Mouse (Mus musculus): ENCODE results near the gene Cers1. TPM values are rescaled to one million over a fixed set of nuclear protein-coding genes. Genes with fewer than 3 reads are reported as not detected.

The Cers1 gene
- polyA plus RNA-seq, 1 experiment from 2014 or later: 3.6 TPM

DNA sequence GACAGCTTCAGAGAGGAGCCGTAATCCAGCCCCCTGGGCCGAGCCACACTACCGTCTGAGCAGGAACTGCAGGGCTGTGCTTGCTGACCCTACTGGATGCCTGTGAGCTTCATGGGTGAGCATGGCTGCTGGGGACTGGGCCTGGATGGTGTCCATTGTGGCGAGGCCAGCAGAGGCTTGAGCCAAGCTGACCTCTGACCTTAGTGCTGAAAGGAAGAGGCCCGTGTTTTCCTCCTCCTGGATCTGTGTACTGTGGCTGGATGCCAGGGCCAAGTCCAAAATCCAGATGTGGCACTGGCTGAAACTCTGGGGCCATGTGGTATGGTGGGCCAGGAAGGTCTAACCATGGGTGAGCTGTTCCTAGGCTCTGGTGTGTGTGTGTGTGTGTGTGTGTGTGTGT lies 48.5 kb downstream of the Cers1 start:
- no peak overlapping the region for H3K9ac ChIP-seq
- no peaks in the 10 kb centered on the region for H3K27me3 ChIP-seq (ENCODE audit: insufficient read depth, low read length)
- H3K27ac ChIP-seq (ENCODE audit: low read depth): no peak overlapping the region
- TF ChIP-seq CTCF (IDR thresholded peaks at IDR 0.05; ENCODE audit: low read depth): no peak
- no peak overlapping the region for H3K4me3 ChIP-seq (ENCODE audit: low read depth, low read length)
- no peaks in the 10 kb centered on the region for H3K36me3 ChIP-seq (ENCODE audit: insufficient read depth)
- H3K9me3 ChIP-seq (ENCODE audit: low read depth, low read length): no peaks in the 10 kb centered on the region
- no peak overlapping the region for H3K4me2 ChIP-seq
- no peak for ATAC-seq (ENCODE audit: insufficient read depth)
- peaks cover 4% of the 10 kb centered on the region; the same call in 1 of the 2 replicates for H3K4me1 ChIP-seq (ENCODE audit: insufficient read depth)
- peak; percentile 47 for DNase-seq
- WGBS: 30% methylated on average over 5 of the region's 5 CpGs

DNA sequence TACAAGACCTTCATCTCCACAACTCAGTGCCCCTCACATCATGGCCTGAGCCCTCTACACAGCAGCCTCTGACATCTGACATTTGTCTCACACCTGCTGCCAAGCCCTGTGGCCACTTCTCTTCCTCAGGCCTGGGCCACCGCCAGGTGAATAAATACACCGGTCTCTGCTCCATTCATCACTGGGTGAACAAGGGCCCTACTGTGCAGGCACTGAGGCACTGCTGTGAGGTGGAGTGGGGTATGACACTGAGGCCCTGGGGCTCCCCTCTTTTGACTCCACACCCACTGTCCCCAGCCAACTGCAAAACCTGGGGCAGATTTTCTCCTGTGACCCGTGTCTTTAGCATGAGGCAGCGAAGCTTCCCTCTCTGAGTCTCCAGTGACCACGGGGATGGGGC lies 51.0 kb downstream of the Cers1 start:
- 0 out of 2 replicates have a peak overlapping the region, but pooled peaks have one; percentile 43 for H3K27ac ChIP-seq (ENCODE audit: low read depth)
- TF ChIP-seq CTCF (IDR thresholded peaks at IDR 0.05; ENCODE audit: low read depth): no peak
- 53% methylated on average over 5 of the region's 5 CpGs for WGBS
- DNase-seq (peak; percentile 50), ATAC-seq (ENCODE audit: insufficient read depth) (peak; percentile 77)
- no peak overlapping the region for H3K4me2 ChIP-seq
- no peak overlapping the region for H3K9ac ChIP-seq
- no peaks in the 10 kb centered on the region for H3K9me3 ChIP-seq (ENCODE audit: low read depth, low read length)
- no peaks in the 10 kb centered on the region for H3K36me3 ChIP-seq (ENCODE audit: insufficient read depth)
- H3K4me1 ChIP-seq (ENCODE audit: insufficient read depth): peaks cover 4% of the 10 kb centered on the region; the same call in 1 of the 2 replicates
- H3K27me3 ChIP-seq (ENCODE audit: insufficient read depth, low read length): peaks cover 3% of the 10 kb centered on the region; the same call in 1 of the 2 replicates
- no peak overlapping the region for H3K4me3 ChIP-seq (ENCODE audit: low read depth, low read length)

DNA sequence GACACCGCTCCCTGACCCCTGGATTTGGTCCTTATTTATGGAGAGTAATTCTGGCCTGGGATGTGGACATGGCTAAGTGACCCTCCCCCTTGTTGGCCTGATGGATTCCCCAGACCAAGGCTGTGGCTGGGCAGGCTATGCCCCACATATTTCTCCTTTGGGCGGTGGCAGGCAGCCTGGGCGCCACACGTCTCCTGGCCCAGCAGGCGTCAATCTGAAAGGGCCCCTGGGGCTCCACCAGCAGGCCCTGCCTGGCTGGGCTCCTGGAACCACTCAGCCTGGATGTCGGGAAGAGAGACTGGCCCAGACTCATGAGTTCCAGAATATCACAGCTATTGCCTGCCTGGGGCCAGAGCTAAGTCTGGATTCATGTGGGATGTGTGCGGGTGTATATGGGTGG lies 54.9 kb downstream of the Cers1 start:
- Histone ChIP-seq H3K27ac (ENCODE audit: low read depth) (no peak overlapping the region), H3K36me3 (ENCODE audit: insufficient read depth) (no peaks in the 10 kb centered on the region), H3K9ac (no peak overlapping the region), H3K9me3 (ENCODE audit: low read depth, low read length) (no peaks in the 10 kb centered on the region), H3K27me3 (ENCODE audit: insufficient read depth, low read length) (peaks cover 42% of the 10 kb centered on the region), H3K4me1 (ENCODE audit: insufficient read depth) (peaks cover 3% of the 10 kb centered on the region; the same call in 1 of the 2 replicates), H3K4me2 (no peak overlapping the region), H3K4me3 (ENCODE audit: low read depth, low read length) (no peak overlapping the region)
- no peak for ATAC-seq (ENCODE audit: insufficient read depth)
- 81% methylated on average over 7 of the region's 7 CpGs for WGBS
- no peak for DNase-seq
- no peak for TF ChIP-seq CTCF (IDR thresholded peaks at IDR 0.05; ENCODE audit: low read depth)

DNA sequence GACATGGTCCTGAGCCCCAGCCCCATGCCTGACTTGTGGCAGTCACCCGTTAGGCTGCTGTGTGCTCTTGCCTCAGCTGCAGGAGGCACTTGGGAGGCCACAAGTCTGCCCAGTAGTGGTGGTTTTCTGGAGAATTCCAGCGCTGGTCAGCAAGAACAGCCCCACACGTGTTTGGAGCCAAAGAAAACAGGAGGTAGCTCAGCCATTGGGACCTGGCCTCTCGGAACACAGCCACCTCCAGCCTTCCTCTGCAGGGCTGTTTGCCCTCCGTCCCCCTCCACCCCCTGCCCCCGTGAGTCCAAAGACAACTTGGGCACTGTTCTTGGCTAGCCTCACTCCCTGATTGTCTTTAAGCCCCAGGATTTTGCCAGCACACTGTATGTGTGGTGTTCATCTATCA lies 56.4 kb downstream of the Cers1 start:
- H3K4me1 ChIP-seq (ENCODE audit: insufficient read depth): peaks cover 3% of the 10 kb centered on the region; the same call in 1 of the 2 replicates
- H3K27me3 ChIP-seq (ENCODE audit: insufficient read depth, low read length): peaks cover 56% of the 10 kb centered on the region
- no peak overlapping the region for H3K9ac ChIP-seq
- no peak overlapping the region for H3K4me3 ChIP-seq (ENCODE audit: low read depth, low read length)
- 31% methylated on average over 6 of the region's 6 CpGs for WGBS
- TF ChIP-seq CTCF (IDR thresholded peaks at IDR 0.05; ENCODE audit: low read depth): no peak
- no peak overlapping the region for H3K27ac ChIP-seq (ENCODE audit: low read depth)
- H3K9me3 ChIP-seq (ENCODE audit: low read depth, low read length): no peaks in the 10 kb centered on the region
- H3K36me3 ChIP-seq (ENCODE audit: insufficient read depth): no peaks in the 10 kb centered on the region
- DNase-seq: no peak
- no peak for ATAC-seq (ENCODE audit: insufficient read depth)
- no peak overlapping the region for H3K4me2 ChIP-seq

DNA sequence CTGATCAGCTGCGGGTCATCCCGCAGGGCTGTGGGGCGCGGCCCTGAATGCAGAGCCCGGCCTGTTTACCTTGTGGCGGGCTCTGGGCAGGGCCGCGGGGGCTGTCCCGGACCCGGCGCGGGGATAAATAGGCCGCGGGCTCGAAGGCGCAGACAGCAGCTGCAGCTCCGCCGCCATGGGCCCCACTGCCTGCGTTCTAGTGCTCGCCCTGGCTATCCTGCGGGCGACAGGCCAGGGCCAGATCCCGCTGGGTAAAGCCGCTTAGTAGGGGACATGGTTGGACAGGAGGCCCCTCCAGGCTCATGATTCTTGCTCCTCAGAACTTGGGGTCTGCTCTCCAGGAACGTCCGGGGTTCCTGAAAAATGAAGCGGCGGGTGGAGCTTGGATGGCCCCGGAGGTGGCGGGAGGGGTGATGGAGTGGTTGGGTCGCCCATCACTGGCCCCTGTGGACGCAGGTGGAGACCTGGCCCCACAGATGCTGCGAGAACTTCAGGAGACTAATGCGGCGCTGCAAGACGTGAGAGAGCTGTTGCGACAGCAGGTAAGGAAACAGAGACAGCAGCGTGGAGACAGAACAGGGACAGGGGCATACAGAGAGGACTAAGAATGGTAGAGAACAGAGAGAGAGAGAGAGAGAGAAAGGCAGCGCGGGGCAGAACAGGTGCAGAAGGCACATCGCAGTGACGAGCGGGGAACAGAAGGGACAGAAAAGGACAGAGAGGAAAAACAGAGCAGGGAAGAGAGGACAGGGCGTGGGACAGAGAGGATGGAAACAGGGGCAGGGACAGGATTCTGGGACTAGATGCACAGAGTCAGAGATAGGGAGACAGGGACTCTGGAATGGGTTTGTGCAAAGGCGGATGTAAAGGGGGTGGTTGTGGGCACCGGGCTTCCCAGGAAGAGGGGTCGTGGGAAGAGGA lies 58.1 kb downstream of the Cers1 start, which contains the start of gene Comp:
Comp (plus strand) TSS at position 162 of the 921 bp plus-strand sequence.
- no peak for TF ChIP-seq CTCF (IDR thresholded peaks at IDR 0.05; ENCODE audit: low read depth)
- no peak within 1 kb of the TSS for H3K9ac ChIP-seq
- no peaks in the 10 kb centered on the region for H3K9me3 ChIP-seq (ENCODE audit: low read depth, low read length)
- no peak within 1 kb of the TSS for H3K27ac ChIP-seq (ENCODE audit: low read depth)
- no peaks in the 10 kb centered on the region for H3K36me3 ChIP-seq (ENCODE audit: insufficient read depth)
- ATAC-seq (ENCODE audit: insufficient read depth): peak; percentile 7
- peaks cover 71% of the 10 kb centered on the region for H3K27me3 ChIP-seq (ENCODE audit: insufficient read depth, low read length)
- peak within 1 kb of the TSS; percentile 38 for H3K4me3 ChIP-seq (ENCODE audit: low read depth, low read length)
- peaks cover 3% of the 10 kb centered on the region; the same call in 1 of the 2 replicates for H3K4me1 ChIP-seq (ENCODE audit: insufficient read depth)
- DNase-seq: no peak
- H3K4me2 ChIP-seq: peak within 1 kb of the TSS; percentile 63
- WGBS: 3% methylated on average over 47 of the region's 47 CpGs

DNA sequence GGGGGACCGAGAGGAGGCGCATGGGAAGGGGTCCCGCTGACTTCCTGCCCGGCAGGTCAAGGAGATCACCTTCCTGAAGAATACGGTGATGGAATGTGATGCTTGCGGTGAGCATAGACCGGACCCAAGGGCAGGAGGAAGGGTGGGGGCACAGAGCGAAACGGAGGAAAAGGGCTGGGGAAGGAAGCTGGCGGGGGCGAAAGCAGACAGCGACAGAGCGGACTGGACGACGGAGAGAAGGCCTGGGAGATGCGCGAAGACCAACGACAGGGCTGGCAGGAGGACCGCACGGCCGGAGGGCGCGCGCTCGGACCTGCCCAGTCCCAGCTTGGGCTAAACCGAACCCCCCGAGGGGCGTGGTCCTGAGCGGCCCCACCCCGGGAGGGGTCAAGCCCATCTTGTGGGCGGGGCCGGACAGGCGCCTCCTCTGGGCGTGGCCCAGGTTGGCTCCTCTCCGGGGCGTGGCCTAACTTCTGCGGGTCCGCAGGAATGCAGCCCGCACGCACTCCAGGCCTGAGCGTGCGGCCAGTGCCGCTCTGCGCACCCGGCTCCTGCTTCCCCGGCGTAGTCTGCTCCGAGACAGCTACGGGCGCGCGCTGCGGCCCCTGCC lies 58.8 kb downstream of the Cers1 start:
- Histone ChIP-seq H3K4me3 (ENCODE audit: low read depth, low read length) (peak overlapping the region; percentile 38), H3K4me2 (peak overlapping the region; percentile 63), H3K27ac (ENCODE audit: low read depth) (no peak overlapping the region), H3K9me3 (ENCODE audit: low read depth, low read length) (no peaks in the 10 kb centered on the region), H3K36me3 (ENCODE audit: insufficient read depth) (no peaks in the 10 kb centered on the region), H3K27me3 (ENCODE audit: insufficient read depth, low read length) (peaks cover 71% of the 10 kb centered on the region), H3K4me1 (ENCODE audit: insufficient read depth) (peaks cover 3% of the 10 kb centered on the region; the same call in 1 of the 2 replicates), H3K9ac (no peak overlapping the region)
- TF ChIP-seq CTCF (IDR thresholded peaks at IDR 0.05; ENCODE audit: low read depth): no peak
- WGBS: under 1% methylated on average over 53 of the region's 53 CpGs
- ATAC-seq (ENCODE audit: insufficient read depth) (peak; percentile 82), DNase-seq (peak; percentile 87)
